Mouse (Mus musculus) hindbrain, embryonic 15.5 days (tissue): ENCODE results near the gene Gnpda2. TPM values are rescaled to one million over a fixed set of nuclear protein-coding genes. Genes with fewer than 3 reads are reported as not detected.

Source experiments
- ATAC-seq: fragments of 200-750 bp; cut with Nextera tagmentation; 2 replicates; pipeline ENCODE4 v1.8.0; 2017; ENCODE audit warnings: low read depth, moderate number of reproducible peaks, moderate TSS enrichment; ENCODE audit not compliant: low FRiP score
- H3K27ac ChIP-seq: fragments of 300-500 bp; sonication (generic); replicated peaks from 2 replicates; pipeline ENCODE4 v1.5.1; 2015; ENCODE audit warnings: mild to moderate bottlenecking, inconsistent platforms
- H3K27me3 ChIP-seq: fragments of 300-500 bp; sonication (generic); 2 replicates; pipeline ENCODE4 v1.6.1; 2015; ENCODE audit warnings: control low read depth, inconsistent platforms
- H3K36me3 ChIP-seq: fragments of 300-500 bp; sonication (generic); 2 replicates; pipeline ENCODE4 v1.6.1; 2015; ENCODE audit warnings: control low read depth, inconsistent platforms
- H3K4me1 ChIP-seq: fragments of 300-500 bp; sonication (generic); replicated peaks from 2 replicates; pipeline ENCODE4 v1.6.1; 2015; ENCODE audit warnings: control low read depth, inconsistent platforms
- H3K4me2 ChIP-seq: fragments of 300-500 bp; sonication (generic); 2 replicates; pipeline ENCODE4 v1.6.1; 2015; ENCODE audit warnings: moderate library complexity, mild to moderate bottlenecking, inconsistent platforms
- H3K4me3 ChIP-seq: fragments of 300-500 bp; sonication (generic); 2 replicates; pipeline ENCODE4 v1.5.1; 2015; ENCODE audit warnings: mild to moderate bottlenecking, inconsistent platforms
- H3K9ac ChIP-seq: fragments of 300-500 bp; sonication (generic); 2 replicates; pipeline ENCODE4 v1.6.1; 2015; ENCODE audit warnings: inconsistent platforms
- H3K9me3 ChIP-seq: fragments of 300-500 bp; sonication (generic); 2 replicates; pipeline ENCODE4 v1.6.1; 2016; ENCODE audit warnings: control low read depth, inconsistent platforms
- WGBS: fragments of 180-500 bp; shearing (Covaris S2); methylation state at CpG from one replicate; pipeline ENCODE4 v1.1.7; 2015; 5-methylcytosine and 5-hydroxymethylcytosine counted together
- polyA plus RNA-seq: library from polyadenylated mRNA; unstranded; fragments of >200 nt; fragmentation: Nextera tagmentation; extraction: Ambion mirVana; gene quantifications from 2 replicates; pipeline ENCODE4 v1.2.1, GENCODE M21; 2015

Gene Gnpda2
- 30.8 and 34.3 TPM in 2 replicates for polyA plus RNA-seq

- Histone ChIP-seq H3K27ac (peak within 1 kb of the TSS; percentile 84), H3K36me3 (no peaks in the 10 kb centered on the region), H3K9ac (peak within 1 kb of the TSS; percentile 77), H3K4me1 (peaks cover 7% of the 10 kb centered on the region), H3K4me2 (peak within 1 kb of the TSS; percentile 67), H3K9me3 (no peaks in the 10 kb centered on the region), H3K4me3 (peak within 1 kb of the TSS; percentile 68), H3K27me3 (no peaks in the 10 kb centered on the region)
- WGBS: 4% methylated on average over 42 of the region's 42 CpGs
- peak; percentile 98 for ATAC-seq
These were observed at the start of gene Gnpda2 for GRCm38 (mm10) chr5:69591640-69592461. Gene Gnpda2, minus strand, starts transcription at chr5:69592340.

GRCm38 (mm10) chr5:69634766-69635165 is 42.6 kb upstream of the Gnpda2 start:
- 55% methylated on average over 4 of the region's 4 CpGs for WGBS
- no peak for ATAC-seq

GRCm38 (mm10) chr5:69620899-69621298 is 28.8 kb upstream of the Gnpda2 start:
- Histone ChIP-seq H3K4me3 (no peak overlapping the region), H3K9me3 (no peaks in the 10 kb centered on the region), H3K4me2 (no peak overlapping the region), H3K4me1 (no peaks in the 10 kb centered on the region), H3K27ac (no peak overlapping the region), H3K9ac (no peak overlapping the region), H3K36me3 (no peaks in the 10 kb centered on the region), H3K27me3 (no peaks in the 10 kb centered on the region)
- ATAC-seq: no peak
- WGBS: 88% methylated on average over 1 of the region's 1 CpGs

More at GRCm38 (mm10) chr5:69634766-69635165, 42.6 kb upstream of the Gnpda2 start:
- Histone ChIP-seq H3K4me1 (no peaks in the 10 kb centered on the region), H3K36me3 (no peaks in the 10 kb centered on the region), H3K27ac (no peak overlapping the region), H3K9ac (no peak overlapping the region), H3K4me3 (no peak overlapping the region), H3K27me3 (no peaks in the 10 kb centered on the region), H3K9me3 (no peaks in the 10 kb centered on the region), H3K4me2 (no peak overlapping the region)

GRCm38 (mm10) chr5:69613209-69613796 is 21.2 kb upstream of the Gnpda2 start:
- Histone ChIP-seq H3K27me3 (no peaks in the 10 kb centered on the region), H3K4me2 (no peak overlapping the region), H3K27ac (no peak overlapping the region), H3K4me3 (no peak overlapping the region), H3K9me3 (no peaks in the 10 kb centered on the region), H3K4me1 (no peaks in the 10 kb centered on the region), H3K9ac (no peak overlapping the region), H3K36me3 (no peaks in the 10 kb centered on the region)
- ATAC-seq: no peak
- WGBS: 31% methylated on average over 4 of the region's 4 CpGs

- no peak for ATAC-seq
- Histone ChIP-seq H3K27me3 (no peaks in the 10 kb centered on the region), H3K4me1 (no peaks in the 10 kb centered on the region), H3K4me2 (no peak overlapping the region), H3K9ac (no peak overlapping the region), H3K36me3 (no peaks in the 10 kb centered on the region), H3K4me3 (no peak overlapping the region), H3K9me3 (no peaks in the 10 kb centered on the region), H3K27ac (no peak overlapping the region)
These were observed 8.9 kb upstream of the Gnpda2 start for GRCm38 (mm10) chr5:69601027-69601426.

GRCm38 (mm10) chr5:69557404-69557935 is 34.7 kb downstream of the Gnpda2 start:
- Histone ChIP-seq H3K9me3 (no peaks in the 10 kb centered on the region), H3K27ac (peak overlapping the region; percentile 92), H3K4me2 (peak overlapping the region; percentile 63), H3K27me3 (no peaks in the 10 kb centered on the region), H3K4me1 (peaks cover 10% of the 10 kb centered on the region), H3K36me3 (peaks cover 13% of the 10 kb centered on the region), H3K9ac (peak overlapping the region; percentile 91), H3K4me3 (peak overlapping the region; percentile 73)
- 11% methylated on average over 16 of the region's 16 CpGs for WGBS
- peak; percentile 10; the same call in 1 of the 2 replicates for ATAC-seq

- Histone ChIP-seq H3K4me2 (peak within 1 kb of the TSS; percentile 63), H3K4me1 (peaks cover 10% of the 10 kb centered on the region), H3K9ac (peak within 1 kb of the TSS; percentile 91), H3K4me3 (peak within 1 kb of the TSS; percentile 73), H3K36me3 (peaks cover 13% of the 10 kb centered on the region), H3K9me3 (no peaks in the 10 kb centered on the region), H3K27me3 (no peaks in the 10 kb centered on the region), H3K27ac (peak within 1 kb of the TSS; percentile 92)
- peak; percentile 95 for ATAC-seq
- WGBS: under 1% methylated on average over 72 of the region's 72 CpGs
These were observed 35.3 kb downstream of the Gnpda2 start, which contains the start of gene Guf1 for GRCm38 (mm10) chr5:69556628-69557403. Gene Guf1, plus strand, starts transcription at chr5:69556923.

GRCm38 (mm10) chr5:69542489-69542888 is 49.7 kb downstream of the Gnpda2 start, which contains the start of gene Yipf7:
Gene Yipf7, minus strand, starts transcription at chr5:69542648.
- Histone ChIP-seq H3K4me2 (no peak within 1 kb of the TSS), H3K9me3 (no peaks in the 10 kb centered on the region), H3K36me3 (no peaks in the 10 kb centered on the region), H3K27ac (no peak within 1 kb of the TSS), H3K9ac (no peak within 1 kb of the TSS), H3K4me3 (no peak within 1 kb of the TSS), H3K4me1 (no peaks in the 10 kb centered on the region), H3K27me3 (no peaks in the 10 kb centered on the region)
- 80% methylated on average over 4 of the region's 4 CpGs for WGBS
- ATAC-seq: no peak

- WGBS: 95% methylated on average over 1 of the region's 1 CpGs
- ATAC-seq: no peak
- Histone ChIP-seq H3K9me3 (no peaks in the 10 kb centered on the region), H3K36me3 (no peaks in the 10 kb centered on the region), H3K4me3 (no peak overlapping the region), H3K9ac (no peak overlapping the region), H3K27ac (no peak overlapping the region), H3K4me2 (no peak overlapping the region), H3K4me1 (no peaks in the 10 kb centered on the region), H3K27me3 (no peaks in the 10 kb centered on the region)
These were observed 50.5 kb downstream of the Gnpda2 start for GRCm38 (mm10) chr5:69541680-69542079.

GRCm38 (mm10) chr5:69523944-69524343 is 68.2 kb downstream of the Gnpda2 start:
- H3K4me1 ChIP-seq: no peaks in the 10 kb centered on the region
- H3K4me3 ChIP-seq: no peak overlapping the region
- no peaks in the 10 kb centered on the region for H3K9me3 ChIP-seq
- H3K9ac ChIP-seq: no peak overlapping the region
- H3K4me2 ChIP-seq: no peak overlapping the region
- no peaks in the 10 kb centered on the region for H3K36me3 ChIP-seq
- no peaks in the 10 kb centered on the region for H3K27me3 ChIP-seq
- no peak overlapping the region for H3K27ac ChIP-seq
- no peak for ATAC-seq
